28 mouse cellular contexts compared by ENCODE assay signal in the genomic region with DNA sequence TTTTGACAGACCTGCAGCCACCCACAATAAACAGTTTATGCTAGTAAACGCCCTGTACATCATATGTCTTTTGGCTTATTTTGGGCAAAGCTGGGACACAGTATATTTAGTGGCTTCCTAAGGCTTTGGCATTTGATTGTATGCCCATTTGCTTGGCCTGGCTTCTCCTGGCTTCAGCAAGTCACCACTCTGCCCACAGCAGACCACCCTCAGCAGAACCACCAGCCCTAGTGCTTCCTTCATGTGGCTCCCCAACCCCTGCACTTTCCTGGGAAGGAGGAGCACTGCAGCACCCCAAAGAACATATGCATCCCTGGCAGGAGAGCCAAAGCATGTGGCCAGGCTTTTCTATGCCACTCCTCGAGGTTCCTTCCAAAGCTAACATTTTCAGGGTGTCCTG.
DNase-seq lines count a peak whose midpoint lies in the region; TF ChIP-seq lines count a peak whose summit lies in the region.
"Had no signal": no experiment of that assay in that cellular context is flagged by ENCODE, and none has a peak within 500 bp of the region (broad histone marks: within the 10 kb centered on the region; RNA-seq: fewer than 3 reads in every experiment).

No protein-coding gene starts in this region.

- H3K4me1 ChIP-seq in embryonic facial prominence, embryonic 10.5 days: peaks cover 9% of the 10 kb centered on the region
- peaks cover 10% of the 10 kb centered on the region for H3K4me1 ChIP-seq in limb, embryonic 10.5 days
- H3K4me1 ChIP-seq in cerebellum, adult 2 months (ENCODE audit: control insufficient read depth, insufficient read depth, low read length): peaks cover 3% of the 10 kb centered on the region
- H3K4me1 ChIP-seq: liver, embryonic 13.5 days; stomach, embryonic 15.5 days had no signal

- DNase-seq in left cerebral cortex, adult 2 months (ENCODE audit: extremely low spot score in 1 of 2, low spot score in 2 of 2): peak in 1 of 2 experiments; percentile 25
- DNase-seq in left cerebral cortex, postnatal 14 days (ENCODE audit: low spot score in 2 of 2): no peak
- peak; percentile 27 for DNase-seq in brain, adult 2 months (ENCODE audit: low read depth, low spot score)
- no peak for DNase-seq in embryonic facial prominence, embryonic 10.5 days (ENCODE audit: low spot score)
- DNase-seq in limb, embryonic 10.5 days (ENCODE audit: low spot score): no peak
- DNase-seq in layer of hippocampus, postnatal 10 days (ENCODE audit: low spot score in 2 of 2): no peak
- DNase-seq in cerebellum, adult 2 months: no peak
- DNase-seq in adrenal gland, adult (ENCODE audit: inconsistent age in 2 of 2, low spot score in 1 of 2): no peak
- DNase-seq: adrenal gland, adult 2 months; adrenal gland, postnatal 36 days; B cell, adult 2 months; cerebellum, adult 9-10 months; cerebellum, postnatal 36 days; gastrocnemius, postnatal 14 days; heart, postnatal 36 days; kidney, adult 9 months; kidney, postnatal 14 days; layer of hippocampus, adult 9-11 months; liver, embryonic 13.5 days; lung, adult 18-20 months; lung, postnatal 4 days; midbrain, embryonic 14.5 days; thymus, postnatal 14 days had no signal

- no peak for TF ChIP-seq POLR2A in cerebellum, adult 2 months (IDR thresholded peaks at IDR 0.05; ENCODE audit: borderline replicate concordance, insufficient read depth, low read length)

- H3K27me3 ChIP-seq in embryonic facial prominence, embryonic 10.5 days (replicated peaks; ENCODE audit: low read depth, poor library complexity, severe bottlenecking): no peaks in the 10 kb centered on the region
- H3K27me3 ChIP-seq in limb, embryonic 10.5 days (ENCODE audit: low read depth, poor library complexity, severe bottlenecking): no peaks in the 10 kb centered on the region
- H3K27me3 ChIP-seq in cerebellum, adult 2 months (ENCODE audit: control insufficient read depth, insufficient read depth, low read length): no peaks in the 10 kb centered on the region
- H3K27me3 ChIP-seq: heart, embryonic 15.5 days; hindbrain, embryonic 13.5 days; liver, embryonic 13.5 days; megakaryocyte, embryonic 14.5 days; stomach, embryonic 15.5 days had no signal

- H3K36me3 ChIP-seq in embryonic facial prominence, embryonic 10.5 days (replicated peaks): no peaks in the 10 kb centered on the region
- no peaks in the 10 kb centered on the region for H3K36me3 ChIP-seq in limb, embryonic 10.5 days
- H3K36me3 ChIP-seq: heart, embryonic 15.5 days; hindbrain, embryonic 13.5 days; liver, embryonic 13.5 days; neural tube, embryonic 15.5 days; stomach, embryonic 15.5 days had no signal

- intact Hi-C loops in left cerebral cortex, adult 2 months (cut with DNase I): no loop called here
- intact Hi-C loops in left cerebral cortex, postnatal 14 days (cut with DNase I): no loop called here

- 75% methylated on average over 2 of the region's 2 CpGs for WGBS in embryonic facial prominence, embryonic 10.5 days
- 70% methylated on average over 2 of the region's 2 CpGs for WGBS in limb, embryonic 10.5 days
- WGBS in cerebellum, adult 2 months: 37% methylated on average over 2 of the region's 2 CpGs

- H3K27ac ChIP-seq in left cerebral cortex, adult 2 months: peak overlapping the region; percentile 70; the same call in 1 of the 2 replicates
- 0 out of 2 replicates have a peak overlapping the region, but pooled peaks have one; percentile 36 for H3K27ac ChIP-seq in embryonic facial prominence, embryonic 10.5 days (replicated peaks)
- H3K27ac ChIP-seq in limb, embryonic 10.5 days: peak overlapping the region; percentile 58; the same call in 1 of the 2 replicates
- H3K27ac ChIP-seq in cerebellum, adult 2 months (ENCODE audit: insufficient read depth, low read length): no peak overlapping the region
- H3K27ac ChIP-seq: heart, embryonic 15.5 days; hindbrain, embryonic 13.5 days; liver, embryonic 13.5 days; neural tube, embryonic 15.5 days; stomach, embryonic 15.5 days had no signal

- H3K4me3 ChIP-seq in left cerebral cortex, adult 2 months: no peak overlapping the region
- no peak overlapping the region for H3K4me3 ChIP-seq in embryonic facial prominence, embryonic 10.5 days
- no peak overlapping the region for H3K4me3 ChIP-seq in limb, embryonic 10.5 days
- H3K4me3 ChIP-seq in cerebellum, adult 2 months (replicated peaks; ENCODE audit: insufficient read depth, low read depth, low read length): no peak overlapping the region
- H3K4me3 ChIP-seq: heart, embryonic 15.5 days; hindbrain, embryonic 13.5 days; liver, embryonic 13.5 days; megakaryocyte, embryonic 14.5 days; neural tube, embryonic 15.5 days; stomach, embryonic 15.5 days had no signal

- no peaks in the 10 kb centered on the region for H3K9me3 ChIP-seq in embryonic facial prominence, embryonic 10.5 days
- H3K9me3 ChIP-seq in limb, embryonic 10.5 days (replicated peaks): no peaks in the 10 kb centered on the region
- H3K9me3 ChIP-seq: heart, embryonic 15.5 days; hindbrain, embryonic 13.5 days; liver, embryonic 13.5 days; megakaryocyte, embryonic 14.5 days; neural tube, embryonic 15.5 days; stomach, embryonic 15.5 days had no signal

- no peak for TF ChIP-seq CTCF in left cerebral cortex, adult 2 months (IDR thresholded peaks at IDR 0.05)
- no peak for TF ChIP-seq CTCF in cerebellum, adult 2 months (IDR thresholded peaks at IDR 0.05; ENCODE audit: borderline replicate concordance, insufficient read depth, low read depth, low read length)
